Mouse (Mus musculus): ENCODE data around the gene Eef1a1.

DNA sequence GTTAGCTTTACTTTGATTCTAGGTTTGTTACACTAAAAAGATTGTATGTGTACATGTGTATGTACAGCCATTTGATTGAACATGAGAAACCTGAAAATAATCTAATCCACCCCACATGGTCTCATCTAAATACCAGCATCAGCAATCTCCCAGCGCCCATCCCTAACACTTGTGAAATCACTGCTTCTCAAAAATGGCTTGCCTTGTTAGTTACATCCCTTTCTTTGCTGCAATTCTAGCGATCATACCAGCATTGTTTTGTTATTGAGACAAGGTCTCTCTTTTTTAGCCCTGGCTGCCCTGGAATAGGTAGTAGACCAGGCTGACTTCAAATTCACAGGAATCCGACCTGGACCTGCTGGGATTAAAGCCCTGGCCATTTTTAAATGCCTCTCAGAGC lies 6.6 kb downstream of the Eef1a1 start:
- TF ChIP-seq CTCF (IDR thresholded peaks at IDR 0.05; ENCODE audit: control insufficient read depth, insufficient read depth, insufficient replicate concordance, low read depth, low read length) (no peak), POLR2A (IDR thresholded peaks at IDR 0.05; ENCODE audit: control insufficient read depth, low read depth, low read length) (no peak)

Measured in testis, adult 2 months (tissue).